Mouse (Mus musculus) kidney, adult 11 months (tissue): Measurements from ENCODE around the gene Wscd2.

Source experiments
- DNase-seq: peaks from one replicate; pipeline ENCODE4 v3.0.0; 2022

Wscd2 gene

GRCm38 (mm10) chr5:113542885-113543476 lies 52.8 kb downstream of the Wscd2 start:
- DNase-seq = no peak

DNA sequence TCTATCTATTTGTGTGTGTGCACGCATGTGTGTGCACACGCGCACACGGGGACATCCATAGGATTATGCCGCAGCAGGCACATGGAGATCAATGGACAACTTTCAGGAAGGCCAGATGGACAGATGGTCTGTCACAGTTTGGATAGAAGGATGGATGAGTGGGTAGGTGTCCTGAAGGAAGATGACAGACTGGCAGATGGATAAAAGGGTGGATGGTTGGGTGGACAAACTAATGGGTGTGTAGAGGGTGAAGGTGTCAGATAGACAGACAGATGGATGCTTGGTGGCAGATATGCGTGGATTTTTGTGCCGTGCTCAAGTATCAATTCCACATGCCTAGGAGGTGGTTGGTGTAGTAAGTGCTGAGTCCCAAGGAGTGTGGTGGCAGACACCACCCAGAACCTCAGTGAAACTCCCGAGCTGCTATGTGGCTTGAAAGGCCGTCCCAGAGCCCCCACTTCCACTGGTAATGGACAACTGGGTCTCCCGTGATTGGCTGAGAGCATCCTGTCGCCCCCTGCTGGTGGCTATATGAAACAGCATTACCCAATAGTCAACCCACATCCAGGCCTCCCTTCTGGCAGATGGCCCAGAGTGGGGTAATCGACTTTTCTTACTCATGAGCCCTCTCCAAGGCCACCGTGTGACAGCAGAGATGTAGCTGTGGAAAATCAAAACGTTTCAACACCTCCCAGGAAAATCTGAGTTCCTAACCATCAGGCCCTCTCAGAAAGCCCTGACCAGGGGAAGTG lies 58.0 kb downstream of the Wscd2 start:
- no peak for DNase-seq

- DNase-seq = no peak
Measured at GRCm38 (mm10) chr5:113550249-113550648, 60.1 kb downstream of the Wscd2 start.

GRCm38 (mm10) chr5:113550759-113551158 lies 60.6 kb downstream of the Wscd2 start:
- peak; percentile 11 for DNase-seq

DNA sequence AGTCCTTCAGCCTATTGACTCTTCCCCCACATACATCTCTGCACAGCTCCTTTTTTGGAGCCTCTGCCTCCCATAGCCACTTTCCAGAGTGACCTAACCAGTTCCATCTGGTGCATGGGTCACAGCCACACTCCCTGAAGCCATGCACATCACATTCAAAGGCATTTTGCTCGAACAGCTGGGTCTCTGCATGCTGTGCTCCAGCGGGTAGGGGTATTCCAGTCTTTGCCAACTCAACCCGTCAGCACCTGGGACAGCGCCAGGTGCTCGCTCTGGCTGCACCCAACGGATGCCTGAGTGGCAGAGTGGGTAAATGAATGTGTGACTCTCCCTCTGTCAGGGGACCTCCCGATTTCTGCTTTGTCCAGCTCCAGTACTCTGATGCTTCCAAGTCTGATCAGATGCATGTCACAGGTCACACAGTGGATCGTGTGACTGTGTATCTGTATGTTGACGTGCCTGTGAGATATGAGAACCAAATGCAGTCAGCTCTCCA lies 63.3 kb downstream of the Wscd2 start:
- DNase-seq = no peak

DNA sequence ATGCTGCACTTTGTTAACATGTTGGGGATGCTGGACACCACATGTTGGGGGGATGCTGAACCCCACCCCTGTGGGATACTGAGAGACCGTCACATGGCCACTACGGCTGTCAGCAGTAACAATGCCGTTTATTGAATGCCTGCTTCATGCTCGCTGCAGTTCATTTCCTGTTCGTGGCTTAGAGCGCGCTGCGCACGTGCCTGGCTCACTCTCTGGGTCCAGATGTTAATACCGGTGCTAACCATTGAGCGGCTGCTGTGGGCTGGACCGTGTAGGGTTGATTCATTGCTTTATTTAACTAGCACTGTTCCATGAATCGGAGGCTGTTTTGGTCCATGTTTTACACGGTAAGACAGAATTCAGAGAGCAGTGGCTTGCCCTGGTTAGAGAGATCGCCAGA lies 64.0 kb downstream of the Wscd2 start:
- no peak for DNase-seq

GRCm38 (mm10) chr5:113554571-113554970 lies 64.4 kb downstream of the Wscd2 start:
- no peak for DNase-seq

- peak; percentile 23 for DNase-seq
Measured at GRCm38 (mm10) chr5:113555684-113556083, 65.6 kb downstream of the Wscd2 start.

DNA sequence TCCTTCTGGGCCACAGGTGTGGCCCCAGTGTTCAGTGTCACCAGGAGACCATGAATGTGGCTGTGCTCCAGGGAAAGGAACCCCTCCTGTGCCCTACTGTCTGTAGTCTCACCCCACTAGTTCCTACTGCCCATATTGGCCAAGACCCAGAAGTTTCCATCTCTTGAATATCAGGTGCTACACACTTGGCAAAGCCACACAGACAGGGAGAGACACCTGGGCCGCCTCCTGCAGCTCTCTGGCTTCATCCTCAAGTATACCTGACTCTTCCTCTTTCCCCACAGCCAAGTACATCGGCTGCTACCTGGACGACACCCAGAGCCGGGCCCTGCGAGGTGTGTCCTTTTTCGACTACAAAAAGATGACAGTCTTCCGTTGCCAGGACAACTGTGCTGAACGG lies 67.9 kb downstream of the Wscd2 start:
- DNase-seq = no peak

GRCm38 (mm10) chr5:113559627-113560026 lies 69.5 kb downstream of the Wscd2 start:
- no peak for DNase-seq

DNA sequence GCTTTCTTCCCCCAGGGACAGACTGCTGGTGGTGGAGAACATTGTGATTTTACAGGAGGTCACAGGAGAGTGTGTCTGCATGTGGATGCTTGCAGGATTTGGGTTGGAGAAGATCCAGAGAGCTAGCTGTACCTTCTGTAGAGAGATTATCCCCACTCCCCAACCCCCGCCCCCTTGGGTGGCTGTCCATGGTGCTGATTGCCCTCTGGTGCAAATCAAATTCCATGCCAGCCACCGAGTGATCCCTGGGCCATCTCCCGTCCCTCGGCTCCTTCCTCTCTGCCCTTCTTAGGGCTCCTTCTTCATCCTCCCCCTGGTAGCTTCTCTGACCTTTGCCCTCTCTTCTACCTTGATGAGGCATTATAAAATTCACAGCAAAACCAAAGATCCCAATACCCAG lies 74.3 kb downstream of the Wscd2 start:
- no peak for DNase-seq

GRCm38 (mm10) chr5:113565101-113565854 lies 75.1 kb downstream of the Wscd2 start:
- no peak for DNase-seq

DNA sequence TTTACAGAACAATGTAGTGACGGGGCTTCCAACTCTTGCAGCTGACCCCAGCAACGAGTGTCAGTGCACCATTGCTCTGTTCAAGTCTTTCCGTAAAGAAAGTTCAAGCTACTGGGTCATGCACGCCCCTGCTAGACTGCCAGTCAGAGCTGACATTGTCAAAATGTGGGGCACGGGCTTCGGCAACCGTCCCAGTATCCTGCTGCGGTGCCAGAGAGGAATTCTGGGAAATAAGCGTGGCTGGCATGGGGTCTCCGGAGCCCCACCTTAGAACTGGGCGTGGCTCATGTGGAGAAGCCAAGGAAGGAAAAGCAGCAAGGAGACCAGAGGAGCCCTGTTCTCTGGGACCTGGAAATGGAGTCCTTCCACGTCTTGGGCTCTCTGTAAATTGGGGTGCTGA lies 75.7 kb downstream of the Wscd2 start:
- DNase-seq = no peak

GRCm38 (mm10) chr5:113570056-113570717 lies 80.1 kb downstream of the Wscd2 start:
- DNase-seq = no peak

- no peak for DNase-seq
Measured at GRCm38 (mm10) chr5:113577555-113577954, 87.4 kb downstream of the Wscd2 start.

DNA sequence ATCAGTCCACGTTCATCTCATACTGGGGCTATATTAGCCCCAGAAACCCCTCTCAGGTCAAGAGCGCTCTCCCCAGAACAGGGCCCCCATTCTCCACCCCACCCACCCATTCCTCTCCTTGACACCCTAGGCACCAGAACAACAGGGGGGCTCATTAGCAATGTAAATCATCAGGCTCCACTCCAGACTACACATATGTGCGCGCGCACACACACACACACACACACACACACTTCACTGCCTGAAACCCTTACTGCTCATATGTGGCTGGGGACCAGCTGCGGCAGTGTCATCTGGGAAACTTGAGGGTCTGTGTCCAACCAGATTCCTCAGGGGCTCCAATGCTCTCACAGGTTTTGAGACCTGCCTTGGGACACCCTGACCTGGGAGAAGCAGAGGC lies 88.3 kb downstream of the Wscd2 start:
- no peak for DNase-seq

GRCm38 (mm10) chr5:113579128-113579527 lies 89.0 kb downstream of the Wscd2 start:
- DNase-seq = no peak

DNA sequence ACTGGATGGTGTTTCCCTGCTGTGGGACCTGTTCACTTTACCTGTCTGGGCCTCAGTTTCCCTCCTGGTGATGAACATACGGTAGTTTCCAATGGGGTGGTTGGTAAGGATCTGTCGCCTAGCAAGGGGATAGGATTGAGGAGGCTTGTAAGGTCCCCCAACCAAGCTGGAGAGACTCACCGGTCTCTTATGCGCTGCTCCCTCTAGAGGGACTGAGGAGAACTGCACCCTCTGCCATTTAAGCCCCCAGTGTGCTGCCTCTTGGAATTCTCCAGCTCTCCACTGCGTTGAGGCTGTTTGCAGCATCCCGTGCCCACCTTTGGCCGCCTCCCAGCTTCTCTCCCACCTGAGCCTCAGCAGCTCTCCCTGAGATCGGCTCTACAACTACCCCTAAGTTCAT lies 90.1 kb downstream of the Wscd2 start:
- DNase-seq = no peak

DNA sequence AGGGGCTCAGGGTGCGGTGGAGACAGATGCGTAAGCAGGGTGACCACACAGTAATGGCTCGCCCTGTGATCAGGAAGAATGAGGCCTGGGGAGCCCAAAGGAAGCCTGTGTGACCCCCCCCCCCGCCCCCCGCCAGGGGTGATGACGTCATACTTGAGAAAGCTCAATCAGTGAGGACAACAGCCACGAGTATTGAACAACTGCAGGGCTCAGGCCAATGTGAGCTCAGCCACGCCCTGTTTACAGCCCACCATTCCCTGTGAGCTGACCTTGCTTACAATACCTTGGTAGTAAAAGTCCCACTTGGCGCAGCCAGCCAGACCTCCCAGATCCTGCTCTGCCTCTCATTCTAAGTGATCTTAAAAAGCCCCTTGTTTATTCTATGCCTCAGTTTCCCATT lies 90.7 kb downstream of the Wscd2 start:
- DNase-seq = no peak

DNA sequence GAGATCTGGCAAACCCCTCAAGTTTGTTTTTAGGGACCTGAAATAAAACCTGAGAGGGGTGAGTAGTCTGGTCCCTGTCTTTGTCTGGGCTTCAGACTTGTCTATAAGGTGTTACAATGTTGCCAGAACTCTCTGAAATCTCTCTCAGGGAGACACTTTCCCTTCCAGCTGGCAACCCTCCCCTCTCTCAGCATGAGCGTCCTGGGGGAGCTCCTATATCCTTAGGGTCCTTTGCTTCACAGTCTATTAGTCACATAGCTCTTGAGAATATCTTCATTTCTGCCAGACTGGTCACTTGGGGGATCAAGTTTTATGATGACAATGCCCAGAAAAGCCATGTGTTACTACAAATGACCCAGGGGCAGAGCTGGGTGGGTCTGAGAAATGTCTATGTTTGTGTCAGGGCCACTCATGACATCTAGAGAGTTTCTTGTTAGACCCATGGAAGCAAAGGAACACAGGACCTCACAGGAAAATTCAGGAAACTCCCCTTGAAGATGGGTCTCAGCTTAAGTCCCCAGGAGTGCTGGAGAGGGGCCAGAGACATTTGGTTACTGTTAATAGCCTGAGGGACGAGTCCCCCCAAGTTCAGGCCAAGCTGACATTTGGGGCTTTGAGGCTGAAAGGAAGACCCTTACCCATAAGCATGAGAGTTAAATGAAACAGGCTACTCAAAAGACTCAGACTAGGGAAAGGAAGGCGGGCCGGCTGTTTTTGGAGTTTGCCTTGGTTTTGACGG lies 93.5 kb downstream of the Wscd2 start:
- DNase-seq = no peak

- no peak for DNase-seq
Measured at GRCm38 (mm10) chr5:113584439-113584838, 94.3 kb downstream of the Wscd2 start.

DNA sequence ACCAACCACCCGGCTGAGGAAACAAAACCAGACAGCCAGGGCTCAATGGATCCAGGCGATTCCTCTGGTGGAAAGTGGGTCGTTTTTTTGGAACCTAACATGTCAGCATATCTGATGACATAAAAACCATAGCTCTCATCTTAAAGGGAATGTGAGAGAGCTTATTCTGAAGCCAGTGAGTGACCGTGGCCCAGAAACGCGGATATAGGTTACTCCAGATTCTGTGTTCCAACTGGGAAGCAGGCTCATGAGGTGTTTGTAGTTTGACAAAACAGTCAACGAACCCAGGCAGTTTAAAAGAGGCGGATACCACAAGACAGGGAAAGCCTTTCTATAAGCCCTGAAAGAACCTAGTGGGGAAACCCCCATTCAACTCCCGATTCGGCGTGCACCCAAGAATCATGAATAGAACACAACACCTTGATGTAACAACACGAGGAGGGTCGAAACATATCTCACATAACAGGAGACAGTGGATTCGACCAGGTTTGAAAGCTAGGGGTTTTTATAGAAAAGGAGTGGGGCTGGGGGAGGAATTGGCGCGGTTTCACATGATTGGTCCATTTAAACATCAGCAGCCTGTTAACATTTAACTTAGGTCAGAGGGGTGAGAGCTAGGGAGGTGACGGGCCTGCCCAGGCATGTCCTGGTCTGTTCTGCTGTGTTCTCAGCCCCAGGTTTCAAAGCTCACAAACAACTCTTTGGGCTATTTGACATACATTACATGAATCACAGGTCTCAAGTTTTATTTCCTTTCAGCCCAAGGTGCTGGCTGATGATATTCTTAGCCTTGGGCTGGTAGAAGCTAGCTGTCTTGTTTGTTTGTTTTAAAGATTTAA lies 95.7 kb downstream of the Wscd2 start:
- peak; percentile 29 for DNase-seq
